ENCODE assay signal across 8 mouse cellular contexts in genomic region chr2:24405345-24406012, GRCm38 (mm10). TPM values are rescaled to one million over a fixed set of nuclear protein-coding genes. Genes with fewer than 3 reads are reported as not detected.
DNase-seq lines count a peak whose midpoint lies in the region; ATAC-seq lines count a peak whose summit lies in the region.

No protein-coding gene starts in this region.

- peak overlapping the region; percentile 29 for H3K4me3 ChIP-seq in hindbrain, embryonic 15.5 days

- peaks cover 10% of the 10 kb centered on the region; the same call in 1 of the 2 replicates for H3K4me1 ChIP-seq in hindbrain, embryonic 15.5 days (replicated peaks)

- H3K4me2 ChIP-seq in hindbrain, embryonic 15.5 days, result peak overlapping the region; percentile 61

- DNase-seq in T-cell, adult 2 months (ENCODE audit: low spot score), result peak; percentile 30
- peak; percentile 56 for DNase-seq in cerebellum, adult 9-11 months
- DNase-seq in frontal cortex, postnatal 25 days (ENCODE audit: low spot score in 2 of 2), result peak; percentile 44 to 47
- peak; percentile 47 to 55 for DNase-seq in left cerebral cortex, postnatal 25 days (ENCODE audit: low spot score in 2 of 2)
- peak; percentile 86 for DNase-seq in mesoderm, embryonic 11.5 days (ENCODE audit: low read depth, low spot score)
- peak; percentile 62 to 78 for DNase-seq in right cerebral cortex, postnatal 10 days (ENCODE audit: low spot score in 2 of 2)
- DNase-seq in urinary bladder, postnatal 4 days (ENCODE audit: low spot score in 2 of 2), result peak; percentile 51 to 78

- H3K9ac ChIP-seq in hindbrain, embryonic 15.5 days, result peak overlapping the region; percentile 38

- 0 out of 2 replicates have a peak, but pooled peaks cover 5% of the 10 kb centered on the region for H3K27me3 ChIP-seq in hindbrain, embryonic 15.5 days

- H3K27ac ChIP-seq in hindbrain, embryonic 15.5 days (replicated peaks), result no peak overlapping the region

- 12% methylated on average over 23 of the region's 23 CpGs for WGBS in hindbrain, embryonic 15.5 days

- intact Hi-C loops in left cerebral cortex, postnatal 25 days (cut with DNase I), result loop anchor here (1.0 to 5.0 kb wide), 3 partner anchors 48 to 357 kb away; partner anchors contain the start of gene Cacna1b

- H3K9me3 ChIP-seq in hindbrain, embryonic 15.5 days, result no peaks in the 10 kb centered on the region

- ATAC-seq in hindbrain, embryonic 15.5 days (ENCODE audit: low FRiP score, low read depth), result peak; percentile 63

- no peaks in the 10 kb centered on the region for H3K36me3 ChIP-seq in hindbrain, embryonic 15.5 days

RNA-seq across cellular contexts. Expression of gene Psd4, which starts 38.1 kb away (rescaled TPM):
- polyA plus RNA-seq in hindbrain, embryonic 15.5 days (2015; fragmentation: Nextera tagmentation; extraction: Ambion mirVana), result 0.81 and 0.86 TPM in 2 replicates
- 1 to 10 TPM; 1.1 to 1.6 TPM for total RNA-seq in left cerebral cortex, postnatal 25 days (2021)

Comparison
In these comparisons a context has a peak if more than half of its experiments do, and no peak if none do; other contexts are left out.
1. DNase-seq: peak in every context shown above with its lines; median percentile 86 in mesoderm, embryonic 11.5 days; 70 in right cerebral cortex, postnatal 10 days; 64 in urinary bladder, postnatal 4 days; 56 in cerebellum, adult 9-11 months; 51 in left cerebral cortex, postnatal 25 days; 46 in frontal cortex, postnatal 25 days; 30 in T-cell, adult 2 months.